Mouse (Mus musculus): Measurements from ENCODE around the gene Catsperg2.
"Not testable (repeated sequence)": the region's sequence is repeated elsewhere in the genome, so short reads cannot be mapped to it uniquely, and the experiment has no call there.

The Catsperg2 gene

DNA sequence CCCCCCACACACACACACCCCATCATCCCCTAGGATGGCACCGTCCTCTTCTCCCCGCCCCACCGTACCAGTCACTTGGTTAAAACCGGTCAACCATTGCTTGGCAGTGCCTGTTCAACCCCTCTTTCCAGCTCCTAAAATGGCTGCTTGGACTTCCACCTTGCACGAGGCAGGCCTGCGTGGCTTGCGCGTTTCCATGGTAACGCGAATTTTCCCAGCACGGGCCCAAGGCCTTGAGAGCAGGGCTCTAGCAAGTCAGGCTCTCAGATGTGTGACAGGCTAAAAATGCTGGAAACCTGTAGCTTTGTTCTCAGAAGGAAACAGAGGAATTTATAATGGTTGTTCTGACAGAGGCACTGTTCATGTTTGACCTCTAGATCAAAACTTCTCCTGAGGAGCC, at the start of gene Catsperg2:
Catsperg2 (minus strand) TSS at position 173 of the 400 bp plus-strand sequence.
- not testable (repeated sequence) for DNase-seq (ENCODE audit: low spot score)

- DNase-seq (ENCODE audit: low spot score) = no peak
Observed at GRCm38 (mm10) chr7:29776568-29776967, 49.7 kb upstream of the Catsperg2 start.

- DNase-seq (ENCODE audit: low spot score) = no peak
Observed at GRCm38 (mm10) chr7:29774371-29774770, 47.5 kb upstream of the Catsperg2 start.

- DNase-seq (ENCODE audit: low spot score) = no peak
Observed at GRCm38 (mm10) chr7:29773503-29773902, 46.7 kb upstream of the Catsperg2 start.

DNA sequence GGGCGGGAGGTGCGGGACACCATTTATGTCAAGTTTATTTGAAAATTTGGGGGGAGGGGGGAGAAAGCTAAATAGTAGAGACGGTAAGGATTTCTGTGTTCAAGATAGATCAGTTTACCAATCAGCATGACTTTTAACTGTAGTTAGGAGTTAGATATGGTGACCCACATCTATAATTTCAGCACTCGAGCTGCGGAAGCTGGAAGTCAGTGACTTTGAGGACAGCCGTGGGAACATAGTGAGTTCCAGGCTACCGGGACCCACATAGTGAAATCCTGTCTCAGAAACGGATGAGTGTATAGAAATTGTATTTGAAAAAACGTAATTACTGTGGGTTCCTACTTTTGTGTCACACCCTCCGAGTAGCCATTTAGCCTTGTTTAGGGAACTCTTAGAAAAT, 42.1 kb upstream of the Catsperg2 start:
- DNase-seq (ENCODE audit: low spot score) = peak; percentile 15

DNA sequence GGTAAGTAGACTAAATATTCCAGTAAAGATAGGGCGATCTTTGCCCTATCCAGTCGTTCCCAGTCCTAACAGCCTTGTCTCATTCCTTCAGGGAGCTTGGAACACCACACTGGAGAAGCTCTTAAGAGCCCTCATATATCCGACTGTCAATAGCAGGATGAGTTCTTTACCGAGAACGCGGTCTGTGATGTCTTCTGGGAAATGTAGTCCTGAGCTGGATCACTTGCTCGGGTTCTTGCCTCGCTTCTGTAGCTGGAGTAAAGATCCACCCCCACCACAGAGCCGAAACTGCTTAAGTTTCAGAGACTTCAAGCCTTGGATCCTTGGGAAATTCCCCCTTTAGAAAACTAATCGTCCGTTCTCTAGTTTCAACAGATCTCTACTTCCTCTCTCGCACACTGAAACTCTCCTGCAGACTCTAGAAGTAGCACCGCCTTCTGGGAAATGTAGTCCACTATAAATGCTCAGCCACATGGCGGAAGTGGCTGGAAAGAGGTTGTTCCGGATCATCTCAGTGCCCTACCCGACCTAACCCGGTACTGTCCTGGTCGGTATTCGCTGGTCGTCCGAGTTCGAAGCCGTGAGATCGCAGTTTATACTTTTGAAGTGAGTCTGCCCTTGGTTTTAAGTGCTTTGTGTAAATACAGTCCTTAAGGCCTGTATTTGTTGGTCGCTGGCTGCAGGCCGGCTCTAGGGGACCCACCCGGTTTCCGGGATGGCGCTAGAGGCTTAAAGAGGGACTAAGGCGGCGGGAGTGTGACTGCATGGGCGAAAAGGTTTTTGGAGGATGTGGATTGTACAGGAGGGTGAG, 41.5 kb upstream of the Catsperg2 start, which contains the start of gene Zfp84:
Zfp84 (plus strand) TSS at position 463 of the 811 bp plus-strand sequence.
- DNase-seq (ENCODE audit: low spot score) = peak; percentile 90

DNA sequence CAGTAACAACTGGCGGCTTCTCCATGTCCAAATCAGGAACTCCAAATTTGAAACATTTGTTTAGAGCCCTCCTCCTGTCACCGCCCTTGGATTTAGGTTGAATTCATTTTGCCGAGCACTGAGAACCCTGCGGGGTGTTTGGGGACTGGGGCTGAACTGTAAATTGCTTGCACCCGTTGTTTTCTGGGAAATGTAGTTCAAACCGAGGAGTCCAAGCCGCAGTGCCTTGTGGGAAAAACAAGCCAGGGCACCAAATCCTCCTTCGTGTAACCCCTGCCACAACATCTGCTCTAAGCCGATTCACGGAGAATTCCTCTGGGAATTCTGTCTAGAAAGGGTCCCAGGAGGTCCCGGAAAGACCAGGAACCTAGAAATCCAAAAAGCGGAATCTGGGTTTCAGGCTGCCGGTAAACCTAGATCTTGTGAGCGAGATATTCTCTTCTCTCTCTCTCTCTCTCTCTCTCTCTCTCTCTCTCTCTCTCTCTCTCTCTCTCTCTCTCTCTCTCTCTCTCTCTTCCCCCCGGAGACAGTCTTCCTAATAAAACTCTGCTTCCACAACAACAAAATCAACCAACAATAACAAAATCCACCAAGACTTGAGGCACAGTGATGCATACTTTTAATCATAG, 40.3 kb upstream of the Catsperg2 start:
- DNase-seq (ENCODE audit: low spot score) = peak; percentile 72

DNA sequence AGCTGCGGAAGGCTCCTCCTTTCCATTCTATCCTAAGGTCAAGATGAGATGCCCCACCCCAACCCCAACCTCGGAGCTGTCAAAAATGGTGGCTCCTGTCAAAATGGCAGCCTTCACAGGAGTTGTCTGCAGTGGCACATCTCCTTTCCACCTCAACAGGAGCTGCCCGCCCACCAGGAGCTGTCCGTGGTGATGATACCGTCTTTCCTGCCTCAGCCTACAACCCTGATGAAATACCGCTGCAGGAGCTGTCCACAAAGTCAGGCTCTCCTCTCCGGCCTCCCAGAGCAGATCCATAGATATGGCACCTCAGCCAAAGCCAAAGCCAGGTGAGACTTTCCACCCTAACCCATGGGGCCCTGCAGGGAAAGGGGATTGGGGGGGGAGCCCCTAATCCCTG, 37.9 kb upstream of the Catsperg2 start:
- no peak for DNase-seq (ENCODE audit: low spot score)

DNA sequence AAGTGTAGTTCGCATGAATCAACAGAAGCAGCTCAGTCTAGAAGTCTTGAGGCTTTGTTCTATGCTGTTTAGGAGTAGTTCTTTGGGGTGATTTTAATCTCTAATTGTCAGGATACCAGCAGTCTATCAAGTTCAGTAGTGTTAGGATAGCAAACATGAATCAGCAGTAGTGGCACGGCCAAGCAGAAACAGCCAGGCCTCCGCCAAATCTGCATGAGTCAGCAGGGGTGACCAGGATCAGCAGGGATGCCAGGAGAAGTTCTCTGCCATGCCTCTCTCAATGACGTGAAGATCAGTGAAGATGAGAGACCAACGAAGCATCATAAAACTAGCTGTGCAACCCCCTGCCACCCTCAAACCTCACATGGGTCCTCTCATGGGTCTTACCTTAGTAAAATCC, 33.6 kb upstream of the Catsperg2 start:
- DNase-seq (ENCODE audit: low spot score) = no peak

DNA sequence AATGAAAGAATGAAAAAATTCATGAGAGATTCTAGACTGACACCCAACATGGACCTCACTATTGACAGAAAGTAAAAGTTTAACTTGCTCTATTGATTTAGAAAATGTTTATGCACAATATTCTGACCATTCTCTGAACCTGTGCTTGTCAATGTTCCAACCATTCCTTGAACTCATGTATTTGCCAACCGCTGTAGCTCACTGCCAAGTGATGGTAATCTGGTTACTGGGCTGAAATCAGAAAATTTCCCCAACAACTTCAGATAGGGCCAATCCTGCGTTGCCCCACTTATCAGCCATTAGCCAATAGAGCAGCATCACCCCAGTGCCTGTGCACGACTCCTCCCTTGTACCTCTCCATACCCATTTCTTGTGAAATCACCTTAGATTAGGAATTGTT, 15.4 kb upstream of the Catsperg2 start:
- DNase-seq (ENCODE audit: low spot score) = no peak

DNA sequence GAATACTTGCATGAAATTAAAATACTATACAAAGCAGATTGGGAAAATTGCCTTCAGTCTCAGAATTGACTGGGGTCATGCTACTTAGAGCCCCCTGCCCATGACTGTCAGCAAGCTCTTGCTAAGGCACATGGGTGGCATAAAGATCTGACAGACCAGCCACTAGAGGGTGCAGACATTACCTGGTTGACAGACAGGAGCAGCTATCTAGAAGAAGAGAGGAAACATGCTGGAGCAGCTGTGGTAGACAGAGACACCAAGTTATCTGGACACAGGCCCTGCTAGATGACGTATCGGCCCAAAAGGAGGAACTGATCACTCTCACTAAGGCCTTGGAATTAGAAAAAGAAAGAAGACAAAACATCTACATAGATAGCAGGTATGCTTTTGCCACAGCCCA, 1.2 kb upstream of the Catsperg2 start:
- no peak for DNase-seq (ENCODE audit: low spot score)

GRCm38 (mm10) chr7:29725461-29726142, 1.2 kb downstream of the Catsperg2 start:
- not testable (repeated sequence) for DNase-seq (ENCODE audit: low spot score)

- not testable (repeated sequence) for DNase-seq (ENCODE audit: low spot score)
Observed at GRCm38 (mm10) chr7:29708891-29709290, 17.9 kb downstream of the Catsperg2 start.

DNA sequence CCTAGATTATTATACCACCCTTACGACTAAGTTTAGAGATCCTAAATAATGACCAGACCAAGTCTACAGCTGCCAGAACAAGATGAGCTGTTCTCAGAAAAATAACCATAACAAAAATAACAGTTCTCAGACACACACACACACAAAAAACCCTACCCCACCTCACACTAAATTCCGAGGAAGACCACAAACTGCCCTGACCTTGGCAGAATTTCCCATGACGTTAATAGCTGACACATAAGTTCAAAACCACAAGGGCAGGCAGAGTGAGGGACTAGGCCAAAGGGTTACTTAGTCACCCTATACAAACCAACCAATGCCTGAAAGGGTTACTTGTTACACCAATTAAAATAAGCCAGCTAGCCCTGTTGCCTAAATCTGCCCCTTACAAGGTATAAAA, 31.6 kb downstream of the Catsperg2 start:
- DNase-seq (ENCODE audit: low spot score) = not testable (repeated sequence)

DNA sequence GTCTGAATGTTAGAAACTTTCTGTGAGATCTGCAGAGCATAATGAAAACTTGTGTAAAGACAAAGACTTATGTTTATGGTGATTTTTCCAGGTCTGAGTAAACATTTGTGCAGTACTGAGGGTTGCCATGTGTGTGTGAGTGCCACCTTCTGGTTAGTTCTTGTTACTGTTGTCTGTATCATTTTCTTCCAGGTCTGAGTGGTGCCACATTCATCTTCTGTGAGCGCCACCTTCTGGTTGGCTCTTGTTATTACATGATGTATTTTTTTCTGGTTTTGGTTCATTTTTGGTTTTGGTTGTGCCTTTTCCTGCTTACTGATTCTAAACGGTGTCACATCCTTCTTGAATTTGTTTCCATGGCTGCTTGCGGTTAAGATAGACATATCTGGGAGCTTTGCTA, 45.0 kb downstream of the Catsperg2 start:
- peak; percentile 3 for DNase-seq (ENCODE audit: low spot score)
